Mouse (Mus musculus) B cell, adult 67 days (primary cell): ENCODE measurements around the gene Alkal2. TPM values are rescaled to one million over a fixed set of nuclear protein-coding genes. Genes with fewer than 3 reads are reported as not detected.

Experiments
- total RNA-seq, 2 experiments: library from RNA; stranded (reverse); gene quantifications; 4 replicates each; pipeline ENCODE4 v1.2.4; 2023

Alkal2 gene
- not detected for total RNA-seq

DNA sequence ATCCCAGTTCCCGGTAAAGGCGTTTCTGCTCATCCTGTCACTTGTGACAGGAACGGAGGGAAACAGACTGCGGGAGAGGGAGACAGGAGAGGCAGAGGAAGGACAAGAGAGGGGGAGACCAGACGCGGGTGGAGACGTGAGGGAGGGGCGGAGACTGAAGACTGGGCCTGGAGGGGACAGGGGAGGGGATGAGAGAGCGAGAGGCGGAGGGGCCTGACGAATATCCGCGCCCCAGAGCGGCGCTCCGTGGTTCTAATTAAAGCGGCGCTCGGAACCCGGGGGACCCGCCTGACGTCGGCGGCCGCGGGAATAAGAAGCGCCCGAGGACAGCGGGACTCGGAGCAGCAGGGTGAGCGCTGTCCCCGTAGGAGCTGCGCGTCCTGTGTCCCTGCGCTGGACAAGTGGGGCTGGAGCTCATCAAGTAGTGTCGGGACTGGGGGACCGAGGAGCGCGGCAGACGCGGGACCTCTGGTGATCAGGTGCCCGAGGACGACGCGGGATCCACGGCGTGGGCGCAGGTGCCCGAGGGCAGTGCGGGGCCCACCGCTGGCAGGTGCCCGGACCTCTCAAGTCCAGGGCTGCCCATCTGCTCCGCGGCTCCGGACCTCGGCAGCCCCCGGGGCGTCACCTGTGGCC is at the start of gene Alkal2:
Gene Alkal2, plus strand, starts transcription at position 337 of the 636 bp plus-strand sequence.

DNA sequence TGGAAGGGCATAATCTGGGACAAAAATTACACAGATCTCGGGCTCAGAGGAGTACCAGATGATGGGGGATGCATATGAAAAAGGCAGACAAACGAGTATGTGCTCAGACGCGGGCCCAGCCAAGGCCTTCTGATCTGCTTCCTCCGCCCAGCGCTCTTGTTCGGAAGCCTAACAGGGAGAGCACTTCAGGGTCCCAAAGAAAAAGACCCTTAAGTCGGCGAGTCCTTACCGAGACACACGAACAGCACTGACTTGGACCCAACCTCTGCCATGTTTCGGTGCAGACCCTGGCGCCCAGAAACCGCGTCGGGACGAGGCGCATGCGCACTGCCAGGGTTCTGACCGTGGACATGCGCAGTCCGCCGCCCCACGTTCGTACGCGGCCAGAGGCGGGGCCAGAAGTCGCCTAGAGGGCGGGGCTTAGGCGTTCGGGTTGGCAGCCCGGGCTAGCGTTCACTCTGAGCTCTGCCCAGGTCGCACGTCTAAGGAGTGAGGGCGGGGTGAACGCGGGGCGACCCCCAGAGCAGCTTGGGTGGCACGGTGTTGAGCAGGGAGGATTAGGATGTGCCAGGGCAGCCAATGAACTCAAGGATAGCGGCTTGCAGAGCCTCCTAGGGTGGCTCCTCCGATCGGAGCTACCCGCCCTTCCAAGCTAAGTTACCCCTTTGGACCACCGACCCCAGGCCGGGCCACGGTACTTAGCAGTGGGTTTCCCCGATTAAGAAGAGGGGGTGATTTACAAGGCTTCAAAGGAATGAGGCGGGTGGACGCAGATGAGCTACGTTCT is 27.3 kb downstream of the Alkal2 start, which contains the start of the genes Acp1 and Sh3yl1:
Gene Acp1, minus strand, starts transcription at position 329 of the 787 bp plus-strand sequence.
Gene Sh3yl1, plus strand, starts transcription at position 408 of the 787 bp plus-strand sequence.

Other genes starting within 250 kb of the Alkal2 start
- gene Acp1, start 27.3 kb downstream of the Alkal2 start, total RNA-seq, result 10 to 100 TPM; 30.2 to 32.4 TPM
- 1 to 10 TPM; 3.0 to 3.1 TPM for gene Sh3yl1, start 27.3 kb downstream of the Alkal2 start, total RNA-seq
- not detected for gene Fam110c, start 189.5 kb downstream of the Alkal2 start, total RNA-seq